Mouse (Mus musculus) embryonic facial prominence, embryonic 11.5 days (tissue): ENCODE data around the gene Tfip11. TPM values are rescaled to one million over a fixed set of nuclear protein-coding genes. Genes with fewer than 3 reads are reported as not detected.

Experiments
- ATAC-seq: fragments of 200-750 bp; cut with Nextera tagmentation; replicated peaks from 2 replicates; pipeline ENCODE4 v1.8.0; 2017; ENCODE audit warnings: low read depth; ENCODE audit not compliant: insufficient number of reproducible peaks, low FRiP score, low TSS enrichment
- DNase-seq: peaks from one replicate; pipeline ENCODE4 v3.0.0-alpha.2; 2015; ENCODE audit warnings: low spot score
- H3K27ac ChIP-seq: fragments of 300-500 bp; sonication (generic); replicated peaks from 2 replicates; pipeline ENCODE4 v1.5.1; 2014; ENCODE audit warnings: mild to moderate bottlenecking, low read depth, low read length, control low read depth
- H3K27me3 ChIP-seq: fragments of 300-500 bp; sonication (generic); 2 replicates; pipeline ENCODE4 v1.6.1; 2014; ENCODE audit warnings: mild to moderate bottlenecking, low read length, moderate library complexity, mixed read lengths; ENCODE audit not compliant: control insufficient read depth, insufficient read depth
- H3K36me3 ChIP-seq: fragments of 300-500 bp; sonication (generic); replicated peaks from 2 replicates; pipeline ENCODE4 v1.6.1; 2014; ENCODE audit warnings: low read depth, mild to moderate bottlenecking, low read length, moderate library complexity, mixed read lengths; ENCODE audit not compliant: control insufficient read depth, insufficient read depth
- H3K4me1 ChIP-seq: fragments of 300-500 bp; sonication (generic); 2 replicates; pipeline ENCODE4 v1.6.1; 2014; ENCODE audit warnings: low read length, mixed read lengths; ENCODE audit not compliant: control insufficient read depth, insufficient read depth
- H3K4me2 ChIP-seq: fragments of 300-500 bp; sonication (generic); 2 replicates; pipeline ENCODE4 v1.6.1; 2014; ENCODE audit warnings: low read depth, mild to moderate bottlenecking, control low read depth, low read length, moderate library complexity
- H3K4me3 ChIP-seq: fragments of 300-500 bp; sonication (generic); 2 replicates; pipeline ENCODE4 v1.5.1; 2014; ENCODE audit warnings: low read depth, low read length, control low read depth
- H3K9ac ChIP-seq: fragments of 300-500 bp; sonication (generic); replicated peaks from 2 replicates; pipeline ENCODE4 v1.6.1; 2014; ENCODE audit warnings: mild to moderate bottlenecking, control low read depth, low read length
- H3K9me3 ChIP-seq: fragments of 300-500 bp; sonication (generic); replicated peaks from 2 replicates; pipeline ENCODE4 v1.6.1; 2016; ENCODE audit warnings: mild to moderate bottlenecking, low read length, inconsistent platforms, mixed read lengths; ENCODE audit not compliant: control insufficient read depth
- WGBS: fragments of 180-500 bp; shearing (Covaris S2); extraction: QIAGEN DNeasy Blood & Tissue Kit; methylation state at CpG from one replicate; pipeline ENCODE4 v1.1.7; 2014; 5-methylcytosine and 5-hydroxymethylcytosine counted together
- polyA plus RNA-seq: library from polyadenylated mRNA; unstranded; fragments of >200 nt; fragmentation: Nextera tagmentation; extraction: Ambion mirVana; gene quantifications from 2 replicates; pipeline ENCODE4 v1.2.1, GENCODE M21; 2014

Tfip11 gene
- polyA plus RNA-seq = 19.3 and 23.0 TPM in 2 replicates

GRCm38 (mm10) chr5:112325546-112326445 is at the start of gene Tfip11:
Gene Tfip11 (plus strand): TSS chr5:112326358.
- WGBS = 9% methylated on average over 48 of the region's 48 CpGs
- ATAC-seq (peak; percentile 74), DNase-seq (peak; percentile 97)
- Histone ChIP-seq H3K27me3 (no peaks in the 10 kb centered on the region), H3K9ac (peak within 1 kb of the TSS; percentile 76), H3K36me3 (peaks cover 6% of the 10 kb centered on the region; the same call in 1 of the 2 replicates), H3K27ac (no peak within 1 kb of the TSS), H3K4me3 (peak within 1 kb of the TSS; percentile 96), H3K9me3 (no peaks in the 10 kb centered on the region), H3K4me1 (no peaks in the 10 kb centered on the region), H3K4me2 (peak within 1 kb of the TSS; percentile 57)

GRCm38 (mm10) chr5:112276907-112277348 is 49.2 kb upstream of the Tfip11 start:
- H3K9me3 ChIP-seq = no peaks in the 10 kb centered on the region
- ATAC-seq = peak; percentile 3
- no peak overlapping the region for H3K27ac ChIP-seq
- H3K4me1 ChIP-seq = no peaks in the 10 kb centered on the region; the same call in 1 of the 2 replicates
- H3K4me3 ChIP-seq = peak overlapping the region; percentile 79
- H3K4me2 ChIP-seq = peak overlapping the region; percentile 81
- H3K36me3 ChIP-seq = no peaks in the 10 kb centered on the region
- under 1% methylated on average over 24 of the region's 24 CpGs for WGBS
- peak overlapping the region; percentile 72 for H3K9ac ChIP-seq
- DNase-seq = peak; percentile 47
- H3K27me3 ChIP-seq = no peaks in the 10 kb centered on the region

GRCm38 (mm10) chr5:112277906-112278470 is 48.2 kb upstream of the Tfip11 start:
- WGBS = 90% methylated on average over 11 of the region's 11 CpGs
- Histone ChIP-seq H3K9me3 (no peaks in the 10 kb centered on the region), H3K9ac (no peak overlapping the region), H3K27me3 (no peaks in the 10 kb centered on the region), H3K36me3 (no peaks in the 10 kb centered on the region), H3K4me1 (no peaks in the 10 kb centered on the region; the same call in 1 of the 2 replicates), H3K27ac (no peak overlapping the region), H3K4me2 (no peak overlapping the region), H3K4me3 (no peak overlapping the region)
- no peak for DNase-seq
- ATAC-seq = no peak

- no peaks in the 10 kb centered on the region for H3K9me3 ChIP-seq
- H3K9ac ChIP-seq = no peak overlapping the region
- H3K36me3 ChIP-seq = no peaks in the 10 kb centered on the region
- ATAC-seq (no peak), DNase-seq (no peak)
- 83% methylated on average over 17 of the region's 17 CpGs for WGBS
- H3K27me3 ChIP-seq = no peaks in the 10 kb centered on the region
- no peak overlapping the region for H3K4me2 ChIP-seq
- H3K4me1 ChIP-seq = no peaks in the 10 kb centered on the region; the same call in 1 of the 2 replicates
- H3K4me3 ChIP-seq = no peak overlapping the region
- no peak overlapping the region for H3K27ac ChIP-seq
Measured at GRCm38 (mm10) chr5:112279181-112280021, 46.8 kb upstream of the Tfip11 start.

- Histone ChIP-seq H3K27me3 (no peaks in the 10 kb centered on the region), H3K27ac (no peak overlapping the region), H3K9me3 (no peaks in the 10 kb centered on the region), H3K9ac (no peak overlapping the region), H3K4me2 (no peak overlapping the region), H3K4me3 (no peak overlapping the region), H3K4me1 (no peaks in the 10 kb centered on the region; the same call in 1 of the 2 replicates), H3K36me3 (no peaks in the 10 kb centered on the region)
- WGBS = 82% methylated on average over 7 of the region's 7 CpGs
- ATAC-seq (no peak), DNase-seq (no peak)
Measured at GRCm38 (mm10) chr5:112280151-112280550, 46.0 kb upstream of the Tfip11 start.

- Histone ChIP-seq H3K4me2 (no peak overlapping the region), H3K9me3 (no peaks in the 10 kb centered on the region), H3K27me3 (no peaks in the 10 kb centered on the region), H3K4me1 (no peaks in the 10 kb centered on the region; the same call in 1 of the 2 replicates), H3K9ac (no peak overlapping the region), H3K27ac (no peak overlapping the region), H3K36me3 (no peaks in the 10 kb centered on the region), H3K4me3 (no peak overlapping the region)
- ATAC-seq (no peak), DNase-seq (no peak)
- 52% methylated on average over 15 of the region's 15 CpGs for WGBS
Measured at GRCm38 (mm10) chr5:112280863-112281660, 45.1 kb upstream of the Tfip11 start.

- DNase-seq (no peak), ATAC-seq (no peak)
- Histone ChIP-seq H3K27me3 (no peaks in the 10 kb centered on the region), H3K4me2 (no peak overlapping the region), H3K4me3 (no peak overlapping the region), H3K27ac (no peak overlapping the region), H3K9me3 (no peaks in the 10 kb centered on the region), H3K36me3 (no peaks in the 10 kb centered on the region), H3K9ac (no peak overlapping the region), H3K4me1 (no peaks in the 10 kb centered on the region; the same call in 1 of the 2 replicates)
- 80% methylated on average over 4 of the region's 4 CpGs for WGBS
Measured at GRCm38 (mm10) chr5:112281676-112282075, 44.5 kb upstream of the Tfip11 start.
